Mouse (Mus musculus) heart, adult 8-10 months (tissue): ENCODE data around the gene Gm28635. TPM values are rescaled to one million over a fixed set of nuclear protein-coding genes. Genes with fewer than 3 reads are reported as not detected.

Source experiments
- DNase-seq: peaks from one replicate; pipeline ENCODE4 v3.0.0; 2022; ENCODE audit warnings: low spot score
- total RNA-seq, 4 experiments: library from RNA; stranded (reverse); gene quantifications; 2 replicates each; pipeline ENCODE4 v1.2.4; 2022

Gm28635 gene
- total RNA-seq: 1 to 10 TPM; 2.7 to 9.6 (median 4.9) TPM

GRCm38 (mm10) chr2:84677968-84678880, at the start of gene Gm28635, which contains the start of gene Med19:
TSS of gene Gm28635 (minus strand) at chr2:84678041.
TSS of gene Med19 (plus strand) at chr2:84678402.
- DNase-seq: peak; percentile 100

- peak; percentile 98 for DNase-seq
These were observed 49.5 kb upstream of the Gm28635 start, which contains the start of gene Clp1 for GRCm38 (mm10) chr2:84727172-84727858. TSS of gene Clp1 (minus strand) at chr2:84727350.

- no peak for DNase-seq
These were observed 48.9 kb upstream of the Gm28635 start for GRCm38 (mm10) chr2:84726716-84727115.

- no peak for DNase-seq
These were observed 47.9 kb upstream of the Gm28635 start for GRCm38 (mm10) chr2:84725770-84726169.

- DNase-seq: no peak
These were observed 46.0 kb upstream of the Gm28635 start for GRCm38 (mm10) chr2:84723856-84724255.

GRCm38 (mm10) chr2:84721182-84721581, 43.3 kb upstream of the Gm28635 start:
- no peak for DNase-seq

- DNase-seq: no peak
These were observed 42.9 kb upstream of the Gm28635 start for GRCm38 (mm10) chr2:84720718-84721117.

- DNase-seq: no peak
These were observed 39.5 kb upstream of the Gm28635 start for GRCm38 (mm10) chr2:84717357-84717756.

GRCm38 (mm10) chr2:84716423-84717355, 38.8 kb upstream of the Gm28635 start:
- DNase-seq: no peak

GRCm38 (mm10) chr2:84715562-84716361, 37.9 kb upstream of the Gm28635 start:
- DNase-seq: peak; percentile 95

GRCm38 (mm10) chr2:84714811-84715561, 37.1 kb upstream of the Gm28635 start, which contains the start of gene Zdhhc5:
TSS of gene Zdhhc5 (minus strand) at chr2:84715180.
- peak; percentile 96 for DNase-seq

- DNase-seq: peak; percentile 27
These were observed 36.6 kb upstream of the Gm28635 start for GRCm38 (mm10) chr2:84714422-84714810.

GRCm38 (mm10) chr2:84711898-84712297, 34.1 kb upstream of the Gm28635 start:
- no peak for DNase-seq

GRCm38 (mm10) chr2:84707523-84707922, 29.7 kb upstream of the Gm28635 start:
- no peak for DNase-seq

GRCm38 (mm10) chr2:84705295-84705694, 27.5 kb upstream of the Gm28635 start:
- no peak for DNase-seq

- no peak for DNase-seq
These were observed 26.5 kb upstream of the Gm28635 start for GRCm38 (mm10) chr2:84704329-84704728.

- no peak for DNase-seq
These were observed 25.7 kb upstream of the Gm28635 start for GRCm38 (mm10) chr2:84703497-84703896.

- DNase-seq: no peak
These were observed 17.3 kb upstream of the Gm28635 start for GRCm38 (mm10) chr2:84695007-84695695.

GRCm38 (mm10) chr2:84690050-84690449, 12.2 kb upstream of the Gm28635 start:
- DNase-seq: no peak
